Mouse (Mus musculus) C2C12 (cell line): ENCODE measurements around the gene Dgkg.

Experiments used
- CTCF ChIP-seq: IDR thresholded peaks from one replicate; pipeline ENCODE4 v1.5.1; 2011; ENCODE audit not compliant: control insufficient read depth, insufficient read depth, insufficient read length
- MAX ChIP-seq: IDR thresholded peaks from one replicate; pipeline ENCODE4 v1.6.1; 2011; ENCODE audit warnings: mild to moderate bottlenecking, control low read depth
- USF1 ChIP-seq: IDR thresholded peaks from one replicate; pipeline ENCODE4 v1.6.1; 2011; ENCODE audit warnings: low read depth, mild to moderate bottlenecking, control low read depth, moderate library complexity

- TF ChIP-seq CTCF (no peak), USF1 (no peak), MAX (no peak)
Observed at GRCm38 (mm10) chr16:22563594-22563993, 93.4 kb downstream of the Dgkg start.
